20 mouse cellular contexts compared by ENCODE assay signal in the genomic region with DNA sequence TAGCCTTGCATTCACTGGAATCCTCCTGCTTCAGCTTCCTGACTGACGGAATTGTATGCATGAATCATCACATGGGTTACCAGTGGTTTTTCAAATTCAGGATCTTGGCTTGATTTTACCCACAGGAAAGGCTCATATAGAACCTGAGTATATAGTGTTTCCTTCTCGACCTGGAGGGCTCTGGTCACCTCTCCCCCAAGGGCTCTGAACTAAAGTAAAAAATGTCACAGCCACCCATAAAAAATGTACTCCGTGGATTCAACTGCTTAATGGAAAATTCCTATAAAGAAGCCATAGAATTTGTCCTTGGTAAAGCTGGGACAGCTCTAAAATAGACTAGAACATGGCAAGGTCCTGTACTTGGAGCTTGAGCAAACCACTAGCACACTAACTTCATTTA. TPM values are rescaled to one million over a fixed set of nuclear protein-coding genes. Genes with fewer than 3 reads are reported as not detected.
DNase-seq lines count a peak whose midpoint lies in the region; ATAC-seq and TF ChIP-seq lines count a peak whose summit lies in the region.
"Had no signal": no experiment of that assay in that cellular context is flagged by ENCODE, and none has a peak within 500 bp of the region (broad histone marks: within the 10 kb centered on the region; RNA-seq: fewer than 3 reads in every experiment).

No protein-coding gene starts in this region.

- peaks cover 96% of the 10 kb centered on the region for H3K79me2 ChIP-seq in CH12.LX (replicated peaks; ENCODE audit: control insufficient read depth, extremely low read depth, insufficient read depth, poor library complexity, severe bottlenecking)

- no peak overlapping the region for H3K4me2 ChIP-seq in kidney, postnatal 0 days (ENCODE audit: low read length)
- peak overlapping the region; percentile 87 for H3K4me2 ChIP-seq in CH12.LX (ENCODE audit: insufficient read depth, low read depth, poor library complexity, severe bottlenecking)
- H3K4me2 ChIP-seq: embryonic facial prominence, embryonic 12.5 days; forebrain, embryonic 13.5 days; forebrain, embryonic 15.5 days had no signal

- TF ChIP-seq RAD21 in CH12.LX (IDR thresholded peaks at IDR 0.05; ENCODE audit: low read depth, low read length) = no peak

- H3K9me3 ChIP-seq in kidney, postnatal 0 days (replicated peaks; ENCODE audit: low read length) = no peaks in the 10 kb centered on the region
- H3K9me3 ChIP-seq in CH12.LX (replicated peaks; ENCODE audit: low read length) = no peaks in the 10 kb centered on the region
- H3K9me3 ChIP-seq: embryonic facial prominence, embryonic 10.5 days; embryonic facial prominence, embryonic 12.5 days; forebrain, embryonic 13.5 days; forebrain, embryonic 15.5 days; G1E had no signal

- peak overlapping the region; percentile 46 for H3K27ac ChIP-seq in kidney, adult 2 months (ENCODE audit: insufficient read depth, low read depth, low read length)
- H3K27ac ChIP-seq in kidney, postnatal 0 days = peak overlapping the region; percentile 42; the same call in 1 of the 2 replicates
- peak overlapping the region; percentile 60; the same call in 1 of the 2 replicates for H3K27ac ChIP-seq in CH12.LX (ENCODE audit: insufficient read depth, low read depth)
- H3K27ac ChIP-seq: embryonic facial prominence, embryonic 10.5 days; embryonic facial prominence, embryonic 12.5 days; forebrain, embryonic 13.5 days; forebrain, embryonic 15.5 days had no signal

- TF ChIP-seq EP300 in CH12.LX (IDR thresholded peaks at IDR 0.05; ENCODE audit: low read length) = no peak

- H3K4me3 ChIP-seq in kidney, adult 2 months (ENCODE audit: insufficient read depth, low read depth, low read length) = no peak overlapping the region
- no peak overlapping the region for H3K4me3 ChIP-seq in kidney, postnatal 0 days (replicated peaks; ENCODE audit: low read depth, low read length)
- no peak overlapping the region for H3K4me3 ChIP-seq in CH12.LX (replicated peaks in 1 of 3; ENCODE audit: low read depth in 2 of 3, low read length in 2 of 3, poor library complexity in 1 of 3)
- H3K4me3 ChIP-seq: embryonic facial prominence, embryonic 10.5 days; embryonic facial prominence, embryonic 12.5 days; forebrain, embryonic 13.5 days; forebrain, embryonic 15.5 days had no signal

- no peaks in the 10 kb centered on the region for H3K27me3 ChIP-seq in kidney, adult 2 months (replicated peaks; ENCODE audit: control insufficient read depth, insufficient read depth, low read length)
- H3K27me3 ChIP-seq in kidney, postnatal 0 days (ENCODE audit: insufficient read depth, low read length) = no peaks in the 10 kb centered on the region
- H3K27me3 ChIP-seq in CH12.LX (replicated peaks) = no peaks in the 10 kb centered on the region
- H3K27me3 ChIP-seq: embryonic facial prominence, embryonic 12.5 days; forebrain, embryonic 13.5 days; forebrain, embryonic 15.5 days; Patski had no signal

- no peak for ATAC-seq in kidney, postnatal 0 days (replicated peaks; ENCODE audit: low FRiP score, low read depth)
- ATAC-seq: forebrain, embryonic 13.5 days; forebrain, embryonic 15.5 days had no signal

- TF ChIP-seq CTCF in kidney, adult 2 months (conservative IDR thresholded peaks at IDR 0.05; ENCODE audit: insufficient read depth, insufficient read length, low read depth, low read length) = no peak
- no peak for TF ChIP-seq CTCF in kidney, postnatal 0 days (IDR thresholded peaks at IDR 0.05; ENCODE audit: low read depth)
- TF ChIP-seq CTCF in CH12.LX (conservative IDR thresholded peaks at IDR 0.05 in 1 of 2, IDR thresholded peaks at IDR 0.05 in 1 of 2; ENCODE audit: low read depth in 2 of 2, low read length in 2 of 2) = no peak

- H3K4me1 ChIP-seq in kidney, adult 2 months (ENCODE audit: control insufficient read depth, insufficient read depth, low read length) = peaks cover 10% of the 10 kb centered on the region
- peaks cover 4% of the 10 kb centered on the region; the same call in 1 of the 2 replicates for H3K4me1 ChIP-seq in kidney, postnatal 0 days (replicated peaks; ENCODE audit: insufficient read depth, low read length)
- H3K4me1 ChIP-seq in CH12.LX (ENCODE audit: control insufficient read depth in 1 of 2, insufficient read depth in 2 of 2) = peaks cover 13 to 88% of the 10 kb centered on the region in 2 experiments
- H3K4me1 ChIP-seq: forebrain, embryonic 13.5 days; forebrain, embryonic 15.5 days had no signal

- no peak for DNase-seq in kidney, adult 2 months
- DNase-seq in kidney, postnatal 4 days = no peak
- no peak for DNase-seq in kidney, postnatal 0 days (ENCODE audit: low spot score)
- no peak for DNase-seq in kidney, postnatal 36 days
- no peak for DNase-seq in CH12.LX (ENCODE audit: extremely low read depth)
- no peak for DNase-seq in right cerebral cortex, postnatal 10 days (ENCODE audit: low spot score in 2 of 2)
- DNase-seq: adrenal gland, adult 8-10 months; adrenal gland, postnatal 14 days; adrenal gland, postnatal 36 days; cerebellum, adult 11-12 months; cerebellum, adult 2 months; cerebellum, adult 9-10 months; cerebellum, postnatal 10 days; cerebellum, postnatal 25 days had no signal

- WGBS in kidney, adult 2 months = 72% methylated on average over 3 of the region's 3 CpGs
- 77% methylated on average over 3 of the region's 3 CpGs for WGBS in kidney, postnatal 0 days

- in situ Hi-C loops in CH12.LX (cut with MboI; ENCODE audit: low pct_ligation_motif_present, low pct_unique_long_range_greater_than_20kb, low sequenced_read_pairs) = loop anchor here (25.0 kb wide), 1 partner anchor 766 kb away; a partner anchor contains a TSS

- H3K9ac ChIP-seq in kidney, postnatal 0 days (ENCODE audit: low read depth, low read length) = no peak overlapping the region
- peak overlapping the region; percentile 41; the same call in 1 of the 2 replicates for H3K9ac ChIP-seq in CH12.LX (ENCODE audit: insufficient read depth, low read depth)
- H3K9ac ChIP-seq: embryonic facial prominence, embryonic 12.5 days; forebrain, embryonic 13.5 days; forebrain, embryonic 15.5 days had no signal

- no peak for TF ChIP-seq POLR2A in kidney, adult 2 months (IDR thresholded peaks at IDR 0.05; ENCODE audit: low read depth, low read length)
- TF ChIP-seq POLR2A in CH12.LX (IDR thresholded peaks at IDR 0.05; ENCODE audit: low read depth, low read length) = no peak

- no peaks in the 10 kb centered on the region for H3K36me3 ChIP-seq in kidney, adult 2 months (ENCODE audit: control insufficient read depth, insufficient read depth, low read length)
- H3K36me3 ChIP-seq in kidney, postnatal 0 days (ENCODE audit: insufficient read depth, low read length) = 0 out of 2 replicates have a peak, but pooled peaks cover 3% of the 10 kb centered on the region
- H3K36me3 ChIP-seq in CH12.LX (replicated peaks in 1 of 2; ENCODE audit: control insufficient read depth in 1 of 2, insufficient read depth in 1 of 2, low read length in 1 of 2) = peaks cover 18 to 80% of the 10 kb centered on the region in 2 experiments
- H3K36me3 ChIP-seq: embryonic facial prominence, embryonic 10.5 days; embryonic facial prominence, embryonic 12.5 days; forebrain, embryonic 15.5 days had no signal

- dilution Hi-C loops in CH12.LX (cut with MboI; ENCODE audit: extremely low pct_ligation_motif_present, extremely low pct_unique_long_range_greater_than_20kb, low sequenced_read_pairs) = no loop called here

TF ChIP-seq in CH12.LX, 34 proteins besides CTCF, POLR2A, EP300 and RAD21:
- TF ChIP-seq NELFE (IDR thresholded peaks at IDR 0.05; ENCODE audit: low read depth, low read length) (no peak), MAFK (IDR thresholded peaks at IDR 0.05; ENCODE audit: insufficient replicate concordance, low read length) (no peak), MAX (IDR thresholded peaks at IDR 0.05; ENCODE audit: low read length) (no peak), USF1 (IDR thresholded peaks at IDR 0.05; ENCODE audit: low read depth, low read length) (no peak), E2F4 (IDR thresholded peaks at IDR 0.05; ENCODE audit: insufficient replicate concordance, low read depth, low read length) (no peak), MAZ (IDR thresholded peaks at IDR 0.05; ENCODE audit: low read depth, low read length) (no peak), USF2 (conservative IDR thresholded peaks at IDR 0.05; ENCODE audit: low read depth, low read length) (no peak), PAX5 (IDR thresholded peaks at IDR 0.05; ENCODE audit: low read length) (no peak), TCF12 (IDR thresholded peaks at IDR 0.05; ENCODE audit: low read depth, low read length) (no peak), HCFC1 (IDR thresholded peaks at IDR 0.05; ENCODE audit: low read depth, low read length) (no peak), IRF4 (IDR thresholded peaks at IDR 0.05; ENCODE audit: low read depth, low read length) (no peak), ETS1 (conservative IDR thresholded peaks at IDR 0.05; ENCODE audit: low read depth, low read length) (no peak), ZKSCAN1 (IDR thresholded peaks at IDR 0.05; ENCODE audit: borderline replicate concordance, low read depth, low read length) (no peak), UBTF (IDR thresholded peaks at IDR 0.05; ENCODE audit: low read depth, low read length) (no peak), BHLHE40 (IDR thresholded peaks at IDR 0.05; ENCODE audit: low read depth, low read length) (no peak), MXI1 (IDR thresholded peaks at IDR 0.05; ENCODE audit: low read depth, low read length) (no peak), JUN (IDR thresholded peaks at IDR 0.05; ENCODE audit: insufficient read depth, low read depth, low read length) (no peak), ZC3H11A (IDR thresholded peaks at IDR 0.05; ENCODE audit: low read depth, low read length) (no peak), MEF2A (IDR thresholded peaks at IDR 0.05; ENCODE audit: borderline replicate concordance, low read depth, low read length) (no peak), KAT2A (IDR thresholded peaks at IDR 0.05; ENCODE audit: insufficient replicate concordance, low read length) (no peak)

RNA-seq across cellular contexts. Expression of a gene that starts 20.3 kb away (rescaled TPM):
- polyA plus RNA-seq in kidney, adult 2 months (2012; rRNA removed) = 69.4 and 74.6 TPM in 2 replicates
- 40.8 and 42.8 TPM in 2 replicates for polyA plus RNA-seq in kidney, postnatal 0 days (2015; fragmentation: Nextera tagmentation; extraction: Ambion mirVana)
- total RNA-seq in CH12.LX (2012; rRNA removed) (247 and 417 TPM in 2 replicates), CH12.LX (2014; rRNA removed) (204 and 211 TPM in 2 replicates)
- polyA plus RNA-seq in CH12.LX (2012; ENCODE audit: insufficient read length, low read depth) = 239 and 265 TPM in 2 replicates
